Mouse (Mus musculus) gonadal fat pad, adult 2 months (tissue): Measurements from ENCODE around the gene Rab19. TPM values are rescaled to one million over a fixed set of nuclear protein-coding genes. Genes with fewer than 3 reads are reported as not detected.
"Not testable (repeated sequence)": the region's sequence is repeated elsewhere in the genome, so short reads cannot be mapped to it uniquely, and the experiment has no call there.

Source experiments
- DNase-seq: peaks from one replicate; pipeline ENCODE4 v3.0.0-alpha.2; 2012; ENCODE audit warnings: low read depth
- polyA plus RNA-seq: library from polyadenylated mRNA; depleted of rRNA; stranded (reverse); fragments of >200 nt; gene quantifications from 2 replicates; pipeline ENCODE4 v1.2.3, GENCODE M21; 2012; rRNA removed

The Rab19 gene
- polyA plus RNA-seq: 3.8 and 4.4 TPM in 2 replicates

DNA sequence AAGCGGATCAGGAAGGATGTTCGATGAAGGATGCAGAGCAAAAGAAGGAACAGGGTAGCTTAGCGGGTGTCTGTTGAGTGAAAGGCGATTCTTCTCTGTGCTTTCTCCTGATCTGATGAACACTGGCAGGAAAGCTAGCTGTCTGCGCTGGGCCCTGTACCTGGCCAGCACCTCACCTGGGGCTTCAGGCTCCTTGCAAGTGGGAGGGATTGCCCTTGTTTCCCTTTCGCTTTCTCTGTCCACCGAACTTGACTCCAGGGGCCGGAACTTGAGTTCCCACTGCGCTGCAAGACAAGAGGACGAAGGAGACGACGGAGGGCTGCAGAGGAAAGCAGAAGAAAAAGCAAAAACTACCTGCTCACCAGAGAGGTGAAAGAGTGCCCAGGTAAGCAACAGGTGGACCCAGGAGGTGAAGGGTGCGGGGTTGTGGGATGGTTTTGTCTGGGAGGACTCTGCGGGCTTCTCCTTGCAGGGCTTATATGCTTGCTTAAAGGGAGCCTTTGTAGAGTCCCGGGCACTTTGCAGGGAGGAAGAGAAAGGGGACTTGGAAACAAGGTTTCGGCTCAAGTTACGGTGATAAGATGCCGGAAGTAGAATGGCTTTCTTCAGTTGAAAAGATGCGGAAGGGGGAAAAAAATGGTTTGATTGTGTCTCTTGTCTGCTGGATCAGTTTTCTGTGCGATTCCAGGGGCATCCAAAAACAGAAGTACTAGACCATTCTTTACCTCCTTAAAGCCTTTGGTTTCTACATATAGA lies at the start of gene Rab19:
Gene Rab19, plus strand, starts transcription at position 51 of the 756 bp plus-strand sequence.
- no peak for DNase-seq

DNA sequence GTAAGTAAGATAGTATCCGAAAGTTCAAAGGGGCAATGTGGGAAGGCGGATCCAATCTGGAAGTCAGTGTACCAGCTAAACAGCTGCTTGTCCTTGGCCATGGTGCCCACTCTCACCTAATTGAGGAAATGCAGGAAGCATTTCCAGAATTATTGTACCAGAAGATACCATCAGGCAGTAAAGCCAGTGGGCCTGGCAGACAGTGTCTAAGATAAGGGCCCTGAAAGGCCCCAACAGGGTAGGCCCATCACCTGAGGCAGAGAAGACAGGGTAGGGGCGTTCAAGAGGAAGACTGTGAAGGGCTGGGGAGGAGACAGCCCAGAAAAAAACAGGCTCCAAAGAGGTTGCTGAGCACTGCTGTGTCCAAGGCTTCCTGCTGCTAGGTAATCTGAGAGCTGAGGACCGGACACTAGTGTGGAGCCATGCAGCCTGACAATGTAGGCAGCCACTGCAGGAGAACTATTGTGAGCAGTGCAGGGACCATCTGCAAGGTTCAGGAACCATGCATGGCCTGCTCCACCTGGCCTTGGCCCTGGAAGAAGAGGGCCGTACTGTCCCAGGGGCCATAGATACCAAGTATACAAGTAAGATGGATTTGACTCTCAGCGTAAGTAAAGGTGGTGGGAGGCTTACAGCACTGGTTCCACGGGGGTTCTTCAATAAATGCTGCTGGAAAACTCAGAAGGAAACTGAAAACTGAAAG lies 48.8 kb upstream of the Rab19 start:
- DNase-seq: no peak

DNA sequence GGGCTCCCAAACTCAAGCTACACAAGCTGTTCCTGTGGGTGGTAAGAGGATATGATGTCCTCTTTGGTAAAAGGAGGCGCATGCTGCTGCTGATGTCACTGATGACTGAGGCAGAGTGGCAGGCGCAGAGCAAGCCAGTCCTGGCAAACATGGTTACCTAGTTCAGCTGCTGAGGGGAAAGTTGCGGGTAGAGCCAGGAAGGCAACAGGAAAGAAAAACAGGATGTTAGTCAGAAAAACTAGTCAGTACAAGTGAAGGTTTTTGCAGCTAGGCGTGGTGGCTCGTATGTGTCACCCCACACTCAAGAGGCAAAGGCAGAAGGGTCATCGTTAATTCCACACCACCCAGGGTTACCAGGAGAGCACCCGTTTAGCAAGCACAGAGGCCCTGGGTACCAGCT lies 46.8 kb upstream of the Rab19 start:
- no peak for DNase-seq

DNA sequence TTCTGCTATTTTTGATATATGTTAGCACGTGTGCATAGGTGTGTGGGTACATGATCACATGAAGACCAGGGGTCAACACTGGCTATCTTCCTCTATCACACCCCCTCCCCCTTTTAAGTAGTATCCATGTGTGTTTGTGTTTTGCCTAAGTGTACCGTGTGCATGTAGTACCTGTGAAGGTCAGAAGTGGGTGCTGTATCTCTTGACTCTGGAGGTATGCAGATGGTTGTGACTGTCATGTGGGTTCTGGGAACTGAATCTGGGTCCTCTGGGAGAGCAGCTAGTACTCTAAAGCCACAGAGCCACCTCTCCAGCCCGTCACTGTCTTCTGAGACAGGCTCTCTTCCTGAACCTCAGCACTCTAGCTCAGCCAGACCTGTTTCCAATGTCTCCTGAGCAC lies 46.1 kb upstream of the Rab19 start:
- DNase-seq: no peak

DNA sequence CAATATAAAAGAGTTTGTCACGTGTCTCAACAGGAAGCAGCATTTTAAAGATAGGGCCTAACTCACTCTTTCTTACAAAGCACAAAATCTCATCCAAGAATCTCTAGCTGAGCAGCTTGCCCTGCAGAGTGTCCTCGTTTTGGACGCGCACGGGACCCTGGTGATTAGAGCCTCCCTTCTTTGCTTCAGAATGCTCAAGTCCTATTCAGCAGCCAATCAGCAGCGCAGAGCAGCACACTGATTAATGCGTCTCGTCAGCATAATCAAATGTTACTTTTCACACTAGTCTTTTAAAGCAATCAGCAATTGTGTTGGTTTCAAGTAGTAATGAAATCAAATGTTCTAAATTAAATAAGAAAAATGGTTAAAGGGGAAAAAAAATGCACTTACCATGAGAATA lies 42.6 kb upstream of the Rab19 start:
- no peak for DNase-seq

DNA sequence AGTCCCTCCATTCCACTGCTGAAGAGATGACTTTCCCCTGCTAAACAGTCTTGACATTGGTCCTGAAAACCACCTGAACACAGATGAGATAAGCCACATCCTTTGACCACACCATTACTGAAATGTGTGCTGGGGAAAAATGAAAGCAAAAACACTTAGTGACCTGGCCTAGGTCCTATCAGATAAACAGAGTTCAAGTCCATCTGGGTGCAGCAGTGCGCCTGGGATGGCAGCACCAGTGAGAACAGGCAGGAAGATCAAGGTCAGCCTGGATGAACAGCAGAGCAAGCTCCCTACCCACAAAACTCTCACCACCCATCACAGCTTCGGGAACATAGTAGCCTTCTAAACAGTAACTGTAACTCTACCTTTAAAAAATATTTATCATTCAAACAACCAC lies 39.2 kb upstream of the Rab19 start:
- DNase-seq: no peak

DNA sequence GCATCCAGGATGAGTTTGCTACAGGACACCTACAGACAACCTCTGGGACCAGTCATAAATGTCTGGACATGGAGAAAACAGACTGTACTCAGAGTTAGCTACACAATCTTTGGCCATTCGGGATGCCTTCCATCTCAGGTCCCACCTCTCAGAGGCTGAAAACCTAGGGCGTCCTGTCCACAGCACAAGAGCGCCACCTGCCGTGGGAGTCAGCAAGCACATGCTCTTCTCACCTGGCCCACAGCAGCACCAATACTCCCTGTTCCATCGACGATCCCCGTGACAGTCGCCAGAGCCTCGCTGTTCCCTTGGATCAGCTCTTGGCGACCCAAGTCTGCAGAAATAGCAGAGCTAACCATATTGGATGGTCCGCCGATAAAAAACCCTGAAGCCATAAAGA lies 37.0 kb upstream of the Rab19 start:
- DNase-seq: no peak

DNA sequence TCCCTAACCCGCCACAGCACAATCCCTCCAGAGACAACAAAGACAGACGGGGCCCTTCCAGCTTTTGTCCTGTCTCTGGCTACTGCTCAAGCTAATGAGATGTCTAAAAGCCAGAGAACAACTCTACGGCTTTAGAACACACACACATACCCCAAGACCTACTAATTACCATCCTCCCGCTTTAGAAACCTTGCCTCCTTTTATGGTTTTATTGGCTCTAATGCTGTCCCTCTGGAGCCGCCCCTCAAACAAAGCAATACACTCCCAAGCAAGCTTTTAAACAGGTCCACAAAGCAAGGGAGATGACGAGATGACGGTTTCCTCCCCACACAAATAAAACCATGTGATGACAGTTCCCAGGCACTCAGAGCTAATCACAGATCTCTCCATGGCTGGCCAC lies 35.5 kb upstream of the Rab19 start:
- DNase-seq: no peak

DNA sequence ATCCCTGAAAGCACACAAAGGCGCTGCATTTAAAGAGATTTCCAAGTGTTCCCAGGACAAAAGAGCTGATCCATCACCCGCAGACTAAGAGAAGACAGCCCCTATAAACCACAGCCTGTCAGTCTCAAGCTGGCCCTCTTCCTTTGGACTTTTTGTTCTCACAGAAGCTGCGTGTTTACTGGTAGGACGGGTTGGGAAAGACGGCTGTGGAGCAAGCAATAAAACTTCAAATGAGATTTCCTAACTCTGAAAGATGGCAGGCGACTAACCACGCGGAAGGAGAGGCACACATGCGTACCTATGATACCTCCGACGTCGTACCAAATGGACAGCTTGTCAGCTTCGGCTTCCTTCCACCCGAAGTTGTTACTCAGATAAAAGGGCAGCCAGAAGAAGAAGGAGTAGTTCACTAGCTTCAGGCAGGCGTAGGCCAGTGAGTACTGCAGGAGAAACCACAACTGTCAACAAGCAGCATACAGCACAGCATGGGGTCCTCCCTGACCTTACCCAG lies 33.9 kb upstream of the Rab19 start:
- DNase-seq: no peak

DNA sequence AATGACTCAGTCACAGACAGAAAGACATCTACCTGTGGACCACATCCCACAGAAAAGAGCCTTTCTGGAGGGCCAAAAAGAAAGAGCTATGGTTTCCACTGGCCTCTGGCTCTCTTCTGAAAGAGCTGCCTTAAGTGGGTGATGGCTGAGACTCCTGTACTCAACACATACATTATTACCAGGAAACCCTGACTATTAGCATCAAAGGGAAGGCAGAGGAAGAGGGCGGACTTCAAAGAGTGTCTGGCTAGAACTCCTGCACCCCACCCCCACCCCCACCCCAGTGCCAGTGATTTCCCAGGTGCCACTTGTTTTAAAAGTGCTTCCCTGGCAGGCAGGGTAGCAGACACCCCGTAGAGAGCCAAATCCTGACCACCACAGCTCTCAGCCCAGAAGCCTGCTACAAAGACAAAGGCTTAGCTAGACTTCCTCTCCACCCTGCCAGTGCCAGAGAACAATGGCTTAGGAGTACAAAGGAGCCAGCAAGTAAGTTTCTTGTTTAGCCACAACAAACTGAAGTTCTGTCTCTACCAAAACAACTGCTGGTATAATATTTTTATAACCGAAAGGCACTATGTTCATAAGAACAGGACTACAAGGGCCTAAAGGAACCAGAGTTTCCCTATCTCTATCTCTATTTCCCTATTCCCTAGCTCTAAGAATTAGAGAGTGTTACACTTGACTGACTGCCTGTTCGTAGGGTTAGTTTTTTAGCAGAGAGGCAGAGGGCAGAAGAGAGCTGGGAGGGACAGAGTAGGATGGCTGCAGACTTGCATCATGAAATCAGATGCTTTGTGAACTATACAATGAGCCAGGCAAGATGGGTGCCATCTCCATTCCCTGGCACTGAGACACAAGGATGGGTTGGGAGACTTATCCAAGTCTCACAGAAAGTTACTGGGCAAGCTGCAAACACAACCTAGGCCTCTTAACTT lies 32.8 kb upstream of the Rab19 start:
- DNase-seq: no peak

DNA sequence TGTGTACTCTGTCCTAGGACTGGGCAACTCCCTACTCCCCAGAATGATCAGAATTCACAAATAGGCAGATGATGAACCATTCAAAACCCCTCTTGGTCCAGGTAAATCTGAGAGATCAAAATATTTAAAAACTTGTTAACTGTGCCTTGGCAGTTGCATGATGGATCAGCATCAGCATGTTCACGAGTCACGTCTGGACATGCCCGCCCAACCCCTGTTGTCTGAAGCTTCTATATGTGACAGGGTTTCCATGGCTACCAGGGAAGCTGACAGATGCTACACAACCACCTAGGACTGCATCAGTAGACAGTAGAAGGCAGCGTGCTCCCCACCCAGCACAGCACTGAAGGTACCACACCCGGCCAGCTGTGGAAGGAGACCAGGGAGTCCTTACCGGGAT lies 32.0 kb upstream of the Rab19 start:
- no peak for DNase-seq

DNA sequence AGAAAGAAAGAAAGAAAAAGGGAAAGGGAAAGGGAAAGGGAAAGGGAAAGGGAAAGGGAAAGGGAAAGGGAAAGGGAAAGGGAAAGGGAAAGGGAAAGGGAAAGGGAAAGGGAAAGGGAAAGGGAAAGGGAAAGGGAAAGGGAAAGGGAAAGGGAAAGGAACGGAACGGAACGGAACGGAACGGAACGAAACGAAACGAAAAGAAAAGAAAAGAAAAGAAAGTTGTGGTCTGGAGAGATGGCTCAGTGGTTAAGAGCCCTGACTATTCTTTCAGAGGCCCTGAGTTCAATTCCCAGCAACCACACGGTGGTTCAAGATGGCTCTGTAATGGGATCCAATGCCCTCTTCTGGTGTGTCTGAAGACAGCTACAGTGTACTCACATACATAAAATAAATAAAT lies 21.8 kb upstream of the Rab19 start:
- not testable (repeated sequence) for DNase-seq

DNA sequence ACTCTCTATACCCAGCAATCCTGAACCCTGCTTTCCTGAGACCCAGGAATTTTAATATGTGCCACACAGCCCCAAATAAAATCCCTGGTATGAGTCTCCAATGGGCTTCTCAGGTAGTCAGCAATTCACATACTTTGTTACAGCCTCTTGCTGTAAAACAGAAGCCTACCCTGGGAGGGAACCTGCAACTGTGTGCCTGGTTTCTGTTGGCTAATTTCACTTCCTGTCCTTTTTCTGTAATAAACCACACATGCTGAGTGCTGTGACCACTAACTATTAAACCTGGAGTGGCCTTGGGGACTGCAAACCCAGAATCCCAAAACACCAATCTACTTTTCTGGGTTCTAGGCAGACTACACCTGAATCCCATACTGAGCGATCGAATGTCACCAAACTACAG lies 18.3 kb upstream of the Rab19 start:
- DNase-seq: no peak

DNA sequence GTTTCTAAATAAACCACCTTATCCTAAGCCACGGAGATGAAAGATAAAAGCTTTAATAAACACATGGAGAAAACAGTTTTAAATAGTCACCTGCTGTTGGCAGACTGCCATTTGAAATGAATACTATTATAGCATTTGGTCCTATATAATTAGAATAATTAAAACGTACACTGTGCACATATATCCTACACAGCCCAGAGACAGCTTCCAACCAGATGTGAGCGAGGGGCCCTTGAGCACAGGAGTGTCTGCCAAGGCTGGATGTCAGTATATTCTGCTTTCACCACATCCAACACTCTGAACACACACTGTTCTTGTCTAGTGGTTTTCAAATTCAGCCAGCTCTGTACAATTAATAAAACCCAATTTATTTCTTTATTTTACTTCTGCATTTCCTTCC lies 11.3 kb upstream of the Rab19 start:
- no peak for DNase-seq

DNA sequence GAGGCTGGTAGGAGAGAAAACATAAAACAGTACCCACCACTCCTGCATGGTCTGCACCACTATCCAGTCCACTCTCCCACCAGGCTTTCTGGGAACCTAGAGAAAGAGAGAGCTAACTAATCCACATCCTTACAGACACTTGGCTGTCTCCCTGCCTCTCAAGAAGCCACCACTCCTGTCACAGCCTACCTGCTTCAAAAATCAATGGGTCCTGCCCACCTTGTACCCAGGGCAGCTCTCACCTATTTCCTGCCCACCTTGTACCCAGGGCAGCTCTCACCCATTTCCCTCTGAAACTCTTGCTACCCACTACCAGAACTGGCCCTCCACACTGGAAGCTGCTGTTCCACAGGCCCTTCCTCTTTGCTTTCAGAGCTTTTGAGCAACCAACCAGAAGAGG lies 8.9 kb upstream of the Rab19 start:
- no peak for DNase-seq

DNA sequence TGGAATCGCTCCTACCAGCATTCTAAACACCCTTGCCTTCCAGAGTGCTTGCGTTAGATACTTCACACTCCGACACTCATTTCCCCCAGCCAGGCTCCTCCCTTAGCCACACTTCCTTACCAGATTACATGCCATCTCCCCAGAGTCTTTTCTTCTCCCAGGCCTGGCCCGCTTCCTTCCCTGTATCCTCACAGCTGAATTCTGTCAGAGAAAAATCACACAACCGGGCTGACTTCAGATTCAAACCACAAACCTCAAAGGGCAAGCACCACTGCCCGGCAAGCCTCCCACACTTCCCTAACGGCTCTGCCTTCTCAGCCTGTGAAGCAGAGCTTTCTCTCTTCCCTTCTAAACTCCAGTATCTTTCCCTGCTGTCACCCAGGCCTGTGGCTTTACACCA lies 8.2 kb upstream of the Rab19 start:
- DNase-seq: no peak

DNA sequence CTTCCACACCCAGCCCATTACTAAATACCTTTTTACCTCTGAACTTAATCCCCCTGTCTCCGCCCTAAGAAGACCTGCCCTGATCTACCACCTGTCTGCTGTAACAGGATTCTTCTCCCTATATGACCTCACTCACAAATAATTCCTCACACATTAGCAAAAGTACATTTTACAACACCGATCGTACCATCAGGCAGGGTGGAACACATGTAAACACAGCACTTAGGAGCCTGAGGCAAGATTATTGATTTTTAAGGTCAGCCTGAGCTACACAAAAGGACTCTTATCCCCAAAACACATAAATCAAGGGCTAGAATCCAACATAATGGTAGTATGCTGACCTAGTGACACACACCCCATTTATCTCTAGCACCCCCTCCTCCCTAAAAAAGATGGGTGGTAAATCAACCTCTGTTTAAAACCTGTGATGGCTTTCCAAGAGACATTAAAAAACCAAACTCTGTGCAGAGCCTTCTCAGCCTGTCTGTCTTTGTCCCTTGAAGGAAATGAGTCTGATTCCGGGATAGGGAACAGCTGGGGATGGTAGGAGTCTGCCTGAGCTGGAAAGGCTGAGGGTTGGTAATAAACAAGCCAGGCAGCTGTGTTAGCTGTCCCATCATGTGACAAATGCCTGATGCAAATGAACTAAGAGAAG lies 7.5 kb upstream of the Rab19 start:
- DNase-seq: no peak

DNA sequence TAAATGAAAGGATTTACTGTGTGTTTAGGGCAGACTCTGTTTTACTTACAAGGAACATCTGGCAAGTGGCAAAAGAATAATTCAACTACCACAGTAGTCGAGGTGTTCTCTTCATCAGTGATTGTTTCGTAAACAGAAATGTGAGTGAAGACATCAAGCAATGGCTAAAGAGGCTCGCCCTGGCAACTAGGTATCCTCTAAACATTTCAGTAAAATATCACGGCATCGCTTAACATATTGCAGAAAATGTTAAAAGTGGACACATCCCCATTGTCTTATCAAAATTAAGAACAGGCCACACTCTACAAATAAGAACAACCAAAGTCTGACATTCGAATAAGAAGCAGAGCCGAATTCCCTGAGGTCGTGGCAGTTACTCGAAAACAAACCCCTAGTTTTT lies 4.2 kb upstream of the Rab19 start:
- peak; percentile 16 for DNase-seq

DNA sequence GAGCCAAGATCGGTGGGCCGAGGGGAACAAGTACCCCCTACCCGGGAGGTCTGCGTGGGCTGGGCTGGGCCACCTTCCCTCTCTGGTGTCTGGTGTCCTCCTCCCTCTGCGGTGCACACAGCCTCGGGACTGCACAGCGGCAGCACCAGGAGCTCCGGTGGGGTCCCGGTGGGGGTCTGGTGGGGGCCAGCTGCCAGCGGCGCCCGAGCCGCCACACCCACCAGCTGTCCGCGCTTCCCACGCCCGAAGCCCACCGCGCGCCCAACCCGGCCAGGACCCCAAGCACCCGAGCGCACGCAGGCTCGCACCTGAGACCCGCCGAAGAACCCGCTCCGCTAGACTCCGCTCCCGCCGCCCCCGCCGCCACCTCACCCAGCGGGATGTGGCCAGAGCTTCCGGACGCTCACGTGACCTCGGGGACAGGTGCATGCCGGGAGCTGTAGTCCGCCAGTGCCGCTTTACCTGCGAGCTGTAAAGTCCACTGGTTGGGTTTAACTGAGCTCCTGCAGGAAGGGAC lies 3.6 kb upstream of the Rab19 start, which contains the start of gene Slc37a3:
Gene Slc37a3, minus strand, starts transcription at position 365 of the 517 bp plus-strand sequence.
- DNase-seq: peak; percentile 34

DNA sequence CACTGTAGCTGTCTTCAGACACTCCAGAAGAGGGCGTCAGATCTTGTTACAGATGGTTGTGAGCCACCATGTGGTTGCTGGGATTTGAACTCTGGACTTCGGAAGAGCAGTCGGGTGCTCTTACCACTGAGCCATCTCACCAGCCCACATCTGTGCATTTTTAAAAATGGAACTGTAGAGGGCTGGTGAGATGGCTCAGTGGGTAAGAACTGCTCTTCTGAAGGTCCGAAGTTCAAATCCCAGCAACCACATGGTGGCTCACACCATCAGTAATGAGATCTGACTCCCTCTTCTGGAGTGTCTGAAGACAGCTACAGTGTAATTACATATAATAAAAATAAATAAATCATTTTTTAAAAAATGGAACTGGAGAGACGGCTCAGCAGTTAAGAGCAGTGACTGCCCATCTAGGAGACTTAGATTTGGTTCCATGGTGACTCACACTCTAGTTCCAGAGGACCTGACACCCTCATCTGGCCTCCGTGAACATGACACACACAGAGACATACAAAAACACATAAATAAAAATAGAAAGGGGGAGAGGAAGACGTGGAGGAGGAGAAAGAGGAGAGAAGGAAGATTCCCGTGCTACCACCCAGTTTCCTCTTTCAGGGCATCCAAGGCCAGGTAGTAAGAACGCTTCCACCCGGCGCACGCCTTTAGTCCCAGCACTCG lies 2.7 kb upstream of the Rab19 start:
- DNase-seq: not testable (repeated sequence)

DNA sequence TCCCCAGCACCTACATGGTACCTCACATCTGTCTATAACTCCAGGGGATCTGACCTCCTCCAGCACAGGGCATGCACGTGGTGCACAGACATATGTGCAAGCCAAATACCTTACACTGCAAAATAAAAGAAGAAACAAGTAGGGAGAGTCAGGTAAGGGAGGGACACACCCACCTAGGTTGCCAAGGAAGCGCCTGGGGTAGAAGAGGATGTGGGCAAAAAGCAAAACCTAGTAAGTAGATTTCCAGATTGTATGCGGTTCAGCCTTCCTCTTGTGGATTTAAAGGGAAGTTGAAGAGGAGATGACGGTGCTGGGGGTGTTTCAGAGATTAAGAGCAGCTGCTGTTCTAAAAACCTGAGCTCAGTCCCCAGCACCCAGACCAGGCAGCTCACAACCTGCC lies 1.8 kb upstream of the Rab19 start:
- DNase-seq: no peak
